Mouse (Mus musculus) CH12.LX (cell line): ENCODE results near the gene Cds1. TPM values are rescaled to one million over a fixed set of nuclear protein-coding genes. Genes with fewer than 3 reads are reported as not detected.

Experiments
- DNase-seq: peaks from one replicate; pipeline ENCODE4 v3.0.0-alpha.2; 2013; ENCODE audit errors: extremely low read depth
- H3K27ac ChIP-seq: 2 replicates; pipeline ENCODE4 v1.5.1; 2012; ENCODE audit warnings: low read depth, mild to moderate bottlenecking, control low read depth, moderate library complexity; ENCODE audit not compliant: insufficient read depth
- H3K27me3 ChIP-seq: replicated peaks from 2 replicates; pipeline ENCODE3; 2012; ENCODE audit warnings: inconsistent platforms
- H3K36me3 ChIP-seq, 2 experiments: replicated peaks in 1 of 2; 2 replicates each; pipeline versions ENCODE3 to v1.6.1; 2012; ENCODE audit warnings: inconsistent platforms in 1 of 2, low read length in 1 of 2, mild to moderate bottlenecking in 1 of 2, mixed read lengths in 1 of 2, moderate library complexity in 1 of 2; ENCODE audit not compliant: control insufficient read depth in 1 of 2, insufficient read depth in 1 of 2
- H3K4me1 ChIP-seq, 2 experiments: 2 replicates each; pipeline ENCODE4 v1.6.1; 2012; ENCODE audit warnings: inconsistent platforms in 1 of 2, moderate library complexity in 1 of 2; ENCODE audit not compliant: insufficient read depth in 2 of 2, control insufficient read depth in 1 of 2
- H3K4me2 ChIP-seq: 2 replicates; pipeline ENCODE4 v1.6.1; 2012; ENCODE audit warnings: low read depth, mild to moderate bottlenecking, control low read depth; ENCODE audit not compliant: poor library complexity, insufficient read depth, severe bottlenecking
- H3K4me3 ChIP-seq, 3 experiments: fragments of 150-350 bp in 1 of 3; sonication (generic) in 1 of 3; replicated peaks in 1 of 3; 2 replicates each; pipeline versions ENCODE3 to v1.5.1; 2011 to 2012; ENCODE audit warnings: low read depth in 2 of 3, low read length in 2 of 3, mild to moderate bottlenecking in 2 of 3, moderate library complexity in 2 of 3, control low read depth in 1 of 3, improper control_type of control experiment in 1 of 3, inconsistent platforms in 1 of 3, mixed read lengths in 1 of 3; ENCODE audit not compliant: poor library complexity in 1 of 3
- H3K79me2 ChIP-seq: replicated peaks from 2 replicates; pipeline ENCODE4 v1.6.1; 2012; ENCODE audit warnings: mild to moderate bottlenecking, moderate library complexity; ENCODE audit not compliant: control insufficient read depth, poor library complexity, insufficient read depth, severe bottlenecking; ENCODE audit errors: extremely low read depth
- H3K9ac ChIP-seq: 2 replicates; pipeline ENCODE4 v1.6.1; 2012; ENCODE audit warnings: low read depth, mild to moderate bottlenecking, control low read depth, moderate library complexity; ENCODE audit not compliant: insufficient read depth
- H3K9me3 ChIP-seq: replicated peaks from 2 replicates; pipeline ENCODE3; 2012; ENCODE audit warnings: low read length, inconsistent platforms, mixed read lengths
- CHD1 ChIP-seq: IDR thresholded peaks from 2 replicates; pipeline ENCODE4 v1.6.1; 2012; ENCODE audit warnings: low read depth, low read length, improper control_type of control experiment, inconsistent platforms
- E2F4 ChIP-seq: IDR thresholded peaks from 2 replicates; pipeline ENCODE4 v1.6.1; 2011; ENCODE audit warnings: low read depth, low read length, improper control_type of control experiment; ENCODE audit not compliant: insufficient replicate concordance
- EP300 ChIP-seq: IDR thresholded peaks from 2 replicates; pipeline ENCODE4 v1.6.1; 2011; ENCODE audit warnings: low read length, improper control_type of control experiment
- GABPA ChIP-seq: IDR thresholded peaks from 2 replicates; pipeline ENCODE4 v1.6.1; 2012; ENCODE audit warnings: low read depth, low read length, improper control_type of control experiment, inconsistent platforms; ENCODE audit not compliant: insufficient replicate concordance
- IRF4 ChIP-seq: IDR thresholded peaks from 2 replicates; pipeline ENCODE4 v1.6.1; 2014; ENCODE audit warnings: low read depth, mild to moderate bottlenecking, inconsistent platforms, low read length, improper control_type of control experiment
- JUN ChIP-seq: IDR thresholded peaks from 2 replicates; pipeline ENCODE4 v1.6.1; 2011; ENCODE audit warnings: low read depth, mild to moderate bottlenecking, low read length, improper control_type of control experiment, moderate library complexity; ENCODE audit not compliant: insufficient read depth
- KAT2A ChIP-seq: IDR thresholded peaks from 2 replicates; pipeline ENCODE4 v1.6.1; 2012; ENCODE audit warnings: low read length, improper control_type of control experiment, inconsistent platforms; ENCODE audit not compliant: insufficient replicate concordance
- MAZ ChIP-seq: IDR thresholded peaks from 2 replicates; pipeline ENCODE4 v1.6.1; 2012; ENCODE audit warnings: low read depth, mild to moderate bottlenecking, inconsistent platforms, low read length, improper control_type of control experiment, moderate library complexity
- MXI1 ChIP-seq: IDR thresholded peaks from 2 replicates; pipeline ENCODE4 v1.6.1; 2011; ENCODE audit warnings: mild to moderate bottlenecking, low read depth, low read length, improper control_type of control experiment
- NELFE ChIP-seq: IDR thresholded peaks from 2 replicates; pipeline ENCODE4 v1.6.1; 2011; ENCODE audit warnings: low read depth, low read length, improper control_type of control experiment
- NRF1 ChIP-seq: IDR thresholded peaks from 2 replicates; pipeline ENCODE4 v1.6.1; 2014; ENCODE audit warnings: low read depth, mild to moderate bottlenecking, inconsistent platforms, low read length, improper control_type of control experiment, moderate library complexity
- PAX5 ChIP-seq: IDR thresholded peaks from 2 replicates; pipeline ENCODE4 v1.6.1; 2012; ENCODE audit warnings: low read length, inconsistent platforms, mixed read lengths
- POLR2A ChIP-seq: IDR thresholded peaks from 2 replicates; pipeline ENCODE4 v1.6.1; 2011; ENCODE audit warnings: low read depth, mild to moderate bottlenecking, improper control_type of control experiment, low read length
- POLR2AphosphoS2 ChIP-seq: IDR thresholded peaks from 2 replicates; pipeline ENCODE4 v1.6.1; 2011; ENCODE audit warnings: low read depth, low read length, improper control_type of control experiment
- SMC3 ChIP-seq: IDR thresholded peaks from 2 replicates; pipeline ENCODE4 v1.6.1; 2011; ENCODE audit warnings: low read depth, low read length, improper control_type of control experiment
- UBTF ChIP-seq: IDR thresholded peaks from 2 replicates; pipeline ENCODE4 v1.6.1; 2012; ENCODE audit warnings: low read depth, mild to moderate bottlenecking, inconsistent platforms, low read length, improper control_type of control experiment, moderate library complexity
- USF1 ChIP-seq: IDR thresholded peaks from 2 replicates; pipeline ENCODE4 v1.6.1; 2014; ENCODE audit warnings: low read depth, mild to moderate bottlenecking, inconsistent platforms, low read length, improper control_type of control experiment
- USF2 ChIP-seq: conservative IDR thresholded peaks from 2 replicates; pipeline ENCODE4 v1.6.1; 2011; ENCODE audit warnings: low read depth, low read length, improper control_type of control experiment
- ZKSCAN1 ChIP-seq: IDR thresholded peaks from 2 replicates; pipeline ENCODE4 v1.6.1; 2012; ENCODE audit warnings: low read depth, inconsistent platforms, low read length, improper control_type of control experiment, borderline replicate concordance
- ZMIZ1 ChIP-seq: IDR thresholded peaks from 2 replicates; pipeline ENCODE4 v1.6.1; 2012; ENCODE audit warnings: low read depth, mild to moderate bottlenecking, inconsistent platforms, low read length, improper control_type of control experiment
- dilution Hi-C: fragments of 300-500 bp; cut with MboI; formaldehyde crosslinking; loops from 2 replicates; pipeline ENCODE4 v1.14.3; 2020; ENCODE audit warnings: low sequenced_read_pairs; ENCODE audit not compliant: extremely low pct_unique_long_range_greater_than_20kb, extremely low pct_ligation_motif_present
- in situ Hi-C: fragments of 300-500 bp; cut with MboI; formaldehyde crosslinking; loops from 3 replicates; pipeline ENCODE4 v1.14.3; 2019; ENCODE audit warnings: low sequenced_read_pairs, low pct_ligation_motif_present, low pct_unique_long_range_greater_than_20kb, mixed read lengths
- polyA plus RNA-seq: library from polyadenylated mRNA; unstranded; fragments of >175 nt; gene quantifications from 2 replicates; pipeline ENCODE4 v1.2.1, GENCODE M21; 2012; ENCODE audit warnings: low read depth; ENCODE audit not compliant: insufficient read length
- total RNA-seq, 2 experiments: library from RNA; depleted of rRNA; stranded (reverse); fragments of 300-350 nt in 1 of 2; fragments of >200 nt in 1 of 2; gene quantifications; 2 replicates each; pipeline ENCODE4 v1.2.3; 2012 to 2014

Cds1 gene
- total and polyA plus RNA-seq, 3 experiments, result not detected

DNA sequence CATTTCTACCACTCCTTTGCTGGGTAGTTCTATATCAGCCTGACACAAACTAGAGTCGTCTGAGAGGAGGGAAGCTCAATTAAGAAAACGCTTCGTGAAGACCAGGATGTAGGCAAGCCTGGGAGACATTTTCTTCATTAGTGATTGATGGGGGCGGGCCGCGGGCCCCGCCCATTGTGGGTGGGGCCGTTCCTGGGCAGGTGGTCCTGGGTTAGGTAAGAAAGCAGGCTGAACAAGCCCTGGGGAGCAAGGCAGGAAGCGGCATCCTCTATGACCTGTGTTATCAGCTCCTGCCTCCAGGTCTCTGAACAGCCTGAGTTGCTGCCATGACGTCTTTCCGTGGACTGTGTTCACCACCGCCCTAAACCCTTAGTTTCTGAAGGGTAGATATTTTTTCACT lies 62.5 kb downstream of the Cds1 start:
- H3K9me3 ChIP-seq, result peaks cover 91% of the 10 kb centered on the region
- H3K4me2 ChIP-seq, result no peak overlapping the region
- TF ChIP-seq PAX5 (no peak), POLR2A (no peak), UBTF (no peak), IRF4 (no peak), GABPA (no peak), ZKSCAN1 (no peak), KAT2A (no peak), USF1 (no peak), CHD1 (no peak), SMC3 (no peak), MXI1 (no peak), USF2 (no peak), MAZ (no peak), NELFE (no peak), E2F4 (no peak), NRF1 (no peak), EP300 (no peak), JUN (no peak)

DNA sequence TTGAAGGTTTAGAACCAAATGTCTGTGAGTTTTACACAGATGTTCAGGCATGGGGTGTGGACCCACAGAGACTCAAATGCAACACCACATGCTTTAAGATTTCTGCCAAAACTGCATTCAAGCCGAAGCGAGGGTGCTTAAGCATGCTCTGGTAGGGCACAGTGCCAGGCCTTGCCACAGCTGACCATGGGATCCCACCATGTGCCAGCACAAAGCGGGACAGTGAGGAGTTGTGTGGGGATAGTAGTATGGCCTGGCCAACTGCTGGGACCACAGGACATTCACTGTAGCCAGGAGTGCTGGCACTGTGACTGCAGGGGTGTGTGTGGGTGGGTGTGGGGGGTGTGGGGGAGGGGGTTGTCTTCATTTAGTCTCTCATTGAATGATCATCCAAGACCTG lies 64.0 kb downstream of the Cds1 start:
- H3K9ac ChIP-seq, result no peak overlapping the region
- peaks cover 90% of the 10 kb centered on the region for H3K9me3 ChIP-seq
- DNase-seq, result no peak
- in situ Hi-C loops, result no loop called here
- H3K4me2 ChIP-seq, result no peak overlapping the region
- peak overlapping the region in 1 of 3 experiments; percentile 8 for H3K4me3 ChIP-seq
- TF ChIP-seq POLR2AphosphoS2, result no peak
- no peak for TF ChIP-seq ZMIZ1
- no peak overlapping the region for H3K27ac ChIP-seq
- no peaks in the 10 kb centered on the region for H3K79me2 ChIP-seq
- no peaks in the 10 kb centered on the region for H3K4me1 ChIP-seq
- dilution Hi-C loops, result no loop called here
- H3K36me3 ChIP-seq, result no peaks in the 10 kb centered on the region
- H3K27me3 ChIP-seq, result no peaks in the 10 kb centered on the region

More for the DNA sequence above, 62.5 kb downstream of the Cds1 start:
- H3K79me2 ChIP-seq, result no peaks in the 10 kb centered on the region
- no peak overlapping the region for H3K4me3 ChIP-seq
- dilution Hi-C loops (no loop called here), in situ Hi-C loops (no loop called here)
- H3K27ac ChIP-seq, result no peak overlapping the region
- no peak overlapping the region for H3K9ac ChIP-seq
- no peak for DNase-seq
- no peaks in the 10 kb centered on the region for H3K27me3 ChIP-seq
- no peaks in the 10 kb centered on the region for H3K4me1 ChIP-seq
- H3K36me3 ChIP-seq, result no peaks in the 10 kb centered on the region
